Mouse (Mus musculus) central nervous system, embryonic 18 days (tissue): ENCODE data around the gene Olfr222. TPM values are rescaled to one million over a fixed set of nuclear protein-coding genes. Genes with fewer than 3 reads are reported as not detected.

Source experiments
- polyA plus RNA-seq: library from polyadenylated mRNA; depleted of rRNA; stranded (reverse); fragments of >200 nt; gene quantifications from 2 replicates; pipeline ENCODE4 v1.2.3, GENCODE M21; 2012; rRNA removed

Olfr222 gene
- polyA plus RNA-seq, result not detected in 2 replicates

DNA sequence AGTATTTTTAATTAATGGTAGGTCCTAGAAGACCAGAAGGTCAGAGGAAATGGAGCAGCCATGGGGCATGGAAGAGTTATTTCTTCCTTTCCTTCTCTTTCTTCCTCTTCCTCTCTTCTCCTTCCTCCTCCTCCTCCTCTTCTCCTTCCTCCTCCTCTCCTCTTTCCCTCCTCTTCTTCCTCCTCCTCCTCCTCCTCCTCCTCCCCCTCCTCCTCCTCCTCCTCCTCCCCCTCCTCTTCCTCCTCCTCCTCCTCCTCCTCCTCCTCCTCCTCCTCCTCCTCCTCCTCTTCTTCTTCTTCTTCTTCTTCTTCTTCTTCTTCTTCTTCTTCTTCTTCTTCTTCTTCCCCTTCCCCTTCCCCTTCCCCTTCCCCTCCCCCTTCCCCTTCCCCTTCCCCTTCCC is at the start of gene Olfr222:
TSS of gene Olfr222 (minus strand) at position 101 of the 400 bp plus-strand sequence.

DNA sequence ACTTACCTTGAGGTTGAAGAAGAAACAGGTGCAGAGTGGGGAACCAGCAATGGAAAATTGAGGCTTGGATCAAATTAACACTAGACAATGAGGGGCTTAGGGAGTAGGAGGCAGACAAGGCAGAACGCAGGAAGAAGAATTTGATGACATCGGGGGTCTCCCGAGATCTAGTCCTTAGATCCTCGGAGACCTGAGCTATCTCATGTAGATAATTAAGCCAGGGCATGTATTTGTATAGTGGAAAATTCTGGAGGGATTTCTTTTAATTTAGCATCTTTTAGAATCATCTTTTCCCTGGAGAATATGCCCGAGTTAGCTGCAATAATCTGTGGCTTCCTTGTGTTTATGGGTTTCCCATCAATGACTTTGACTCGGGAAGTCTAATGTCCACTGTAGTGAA is 17.2 kb upstream of the Olfr222 start, which contains the start of gene Olfr223:
TSS of gene Olfr223 (minus strand) at position 101 of the 400 bp plus-strand sequence.

DNA sequence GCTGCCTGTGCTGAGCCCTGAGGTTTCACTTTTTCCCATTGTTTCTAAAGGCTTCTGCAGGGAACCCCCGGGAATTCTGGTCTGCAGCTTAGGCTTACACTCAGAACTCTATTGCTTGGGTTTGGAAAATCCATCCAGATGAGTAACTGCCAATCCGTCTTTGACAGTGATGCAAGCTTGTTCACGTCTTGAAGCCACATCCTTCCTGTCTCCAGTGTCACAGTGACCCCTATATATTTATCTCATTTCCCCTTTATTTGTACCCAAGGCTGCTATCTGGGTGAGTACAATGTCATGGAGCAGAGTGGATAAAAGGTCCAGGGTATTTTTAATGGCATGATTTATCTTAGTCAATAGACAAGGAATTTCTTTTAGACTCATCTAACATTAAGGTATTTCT is 34.7 kb downstream of the Olfr222 start, which contains the start of gene Nlrp3:
TSS of gene Nlrp3 (plus strand) at position 245 of the 400 bp plus-strand sequence.

DNA sequence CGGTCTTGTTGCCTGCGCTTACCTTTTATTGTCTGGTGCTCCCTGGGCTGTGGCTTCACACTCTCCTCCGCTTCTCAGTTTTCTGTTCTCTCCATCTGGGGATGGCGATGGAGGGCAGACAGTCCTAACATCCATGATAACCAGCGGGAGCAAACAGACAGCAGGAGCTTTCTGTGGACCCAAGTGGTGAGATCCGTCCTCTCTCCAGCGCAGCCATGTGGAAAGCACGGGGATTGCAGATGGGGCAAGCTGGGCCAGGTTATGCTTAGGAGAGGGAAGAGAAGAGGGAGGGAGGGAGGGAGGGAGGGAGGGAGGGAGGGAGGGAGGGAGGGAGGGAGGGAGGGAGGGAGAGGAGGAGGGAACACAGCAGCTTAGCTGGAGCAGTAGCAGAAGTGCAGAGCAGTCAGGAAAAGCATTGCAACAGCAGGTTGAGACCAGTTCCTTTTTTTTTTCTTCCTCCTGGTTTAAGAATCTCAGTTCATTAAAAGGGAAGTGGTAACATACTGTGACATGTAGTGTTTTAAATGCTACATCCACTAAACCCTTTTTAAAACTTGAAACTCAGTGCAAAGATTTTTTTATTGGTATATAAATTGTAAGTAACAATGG is 49.5 kb downstream of the Olfr222 start, which contains the start of gene Zkscan17:
TSS of gene Zkscan17 (minus strand) at position 280 of the 609 bp plus-strand sequence.

Other genes with a start within 250 kb of the Olfr222 start
- 0.22 and 0.28 TPM in 2 replicates for gene Prss38, start 200.6 kb downstream of the Olfr222 start, polyA plus RNA-seq
- gene Jmjd4, start 126.2 kb downstream of the Olfr222 start, polyA plus RNA-seq, result 14.3 and 15.7 TPM in 2 replicates
- 413 and 432 TPM in 2 replicates for gene Snap47, start 125.0 kb downstream of the Olfr222 start, polyA plus RNA-seq
- 8.2 and 8.3 TPM in 2 replicates for gene Zfp867, start 103.8 kb downstream of the Olfr222 start, polyA plus RNA-seq
- 10.1 and 10.9 TPM in 2 replicates for gene Zkscan17, start 49.5 kb downstream of the Olfr222 start, polyA plus RNA-seq
- 0.23 TPM in 2 replicates for gene Nlrp3, start 34.7 kb downstream of the Olfr222 start, polyA plus RNA-seq
- not detected in 2 replicates for gene Olfr223, start 17.1 kb upstream of the Olfr222 start, polyA plus RNA-seq
- gene Mprip, start 85.1 kb upstream of the Olfr222 start, polyA plus RNA-seq, result 110 and 117 TPM in 2 replicates
- 15.2 and 17.2 TPM in 2 replicates for gene Pld6, start 211.4 kb upstream of the Olfr222 start, polyA plus RNA-seq
- gene Flcn, start 233.8 kb upstream of the Olfr222 start, polyA plus RNA-seq, result 49.5 and 54.0 TPM in 2 replicates